Mouse (Mus musculus) liver, embryonic 12.5 days (tissue): ENCODE results near the gene E130309D02Rik. TPM values are rescaled to one million over a fixed set of nuclear protein-coding genes. Genes with fewer than 3 reads are reported as not detected.

Experiments used
- ATAC-seq: fragments of 200-750 bp; cut with Nextera tagmentation; 2 replicates; pipeline ENCODE4 v1.8.0; 2017; ENCODE audit warnings: moderate number of reproducible peaks, mild to moderate bottlenecking, moderate library complexity
- H3K27ac ChIP-seq: fragments of 300-500 bp; sonication (generic); 2 replicates; pipeline ENCODE4 v1.5.1; 2016; ENCODE audit warnings: mild to moderate bottlenecking
- H3K27me3 ChIP-seq: fragments of 300-500 bp; sonication (generic); replicated peaks from 2 replicates; pipeline ENCODE4 v1.6.1; 2016; ENCODE audit warnings: mild to moderate bottlenecking, moderate library complexity
- H3K36me3 ChIP-seq: fragments of 300-500 bp; sonication (generic); 2 replicates; pipeline ENCODE4 v1.6.1; 2016; ENCODE audit warnings: mild to moderate bottlenecking, moderate library complexity
- H3K4me1 ChIP-seq: fragments of 300-500 bp; sonication (generic); 2 replicates; pipeline ENCODE4 v1.6.1; 2016
- H3K4me2 ChIP-seq: fragments of 300-500 bp; sonication (generic); 2 replicates; pipeline ENCODE4 v1.6.1; 2016; ENCODE audit warnings: mild to moderate bottlenecking, moderate library complexity
- H3K4me3 ChIP-seq: fragments of 300-500 bp; sonication (generic); 2 replicates; pipeline ENCODE4 v1.5.1; 2016; ENCODE audit warnings: mild to moderate bottlenecking, moderate library complexity
- H3K9ac ChIP-seq: fragments of 300-500 bp; sonication (generic); 2 replicates; pipeline ENCODE4 v1.6.1; 2016; ENCODE audit warnings: mild to moderate bottlenecking, moderate library complexity
- H3K9me3 ChIP-seq: fragments of 300-500 bp; sonication (generic); replicated peaks from 2 replicates; pipeline ENCODE4 v1.6.1; 2016; ENCODE audit warnings: mild to moderate bottlenecking, moderate library complexity
- WGBS: fragments of 180-500 bp; shearing (Covaris S2); methylation state at CpG from one replicate; pipeline ENCODE4 v1.1.7; 2016; ENCODE audit not compliant: insufficient replicate concordance; 5-methylcytosine and 5-hydroxymethylcytosine counted together
- polyA plus RNA-seq: library from polyadenylated mRNA; unstranded; fragments of >200 nt; fragmentation: Nextera tagmentation; extraction: Ambion mirVana; gene quantifications from 2 replicates; pipeline ENCODE4 v1.2.1, GENCODE M21; 2016

E130309D02Rik gene
- polyA plus RNA-seq, 1 experiment from 2014 or later, result 44.8 TPM

DNA sequence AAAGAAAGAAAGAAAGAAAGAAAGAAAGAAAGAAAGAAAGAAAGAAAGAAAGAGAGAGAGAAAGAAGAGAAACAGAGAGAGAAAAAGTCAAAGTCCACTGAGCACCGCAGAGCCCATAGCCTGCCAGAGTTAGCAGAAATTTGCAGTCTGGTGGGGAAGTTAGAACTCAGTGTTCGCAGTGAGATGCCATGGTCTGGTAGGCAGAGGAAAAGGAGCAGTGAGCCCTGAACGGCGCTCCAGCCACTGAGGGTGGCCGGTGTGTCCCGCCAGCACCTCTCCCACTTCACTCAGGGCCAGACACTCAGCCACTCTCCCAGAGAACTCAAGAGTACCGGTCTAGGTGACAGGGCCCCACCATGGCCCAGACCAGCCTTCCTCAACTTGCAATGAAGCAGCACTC lies 10.9 kb downstream of the E130309D02Rik start:
- Histone ChIP-seq H3K4me2 (no peak overlapping the region), H3K9ac (no peak overlapping the region), H3K27ac (no peak overlapping the region), H3K9me3 (no peaks in the 10 kb centered on the region), H3K27me3 (no peaks in the 10 kb centered on the region), H3K4me1 (no peaks in the 10 kb centered on the region), H3K4me3 (no peak overlapping the region), H3K36me3 (peaks cover 99% of the 10 kb centered on the region)
- no peak for ATAC-seq
- WGBS, result 85% methylated on average over 7 of the region's 7 CpGs

DNA sequence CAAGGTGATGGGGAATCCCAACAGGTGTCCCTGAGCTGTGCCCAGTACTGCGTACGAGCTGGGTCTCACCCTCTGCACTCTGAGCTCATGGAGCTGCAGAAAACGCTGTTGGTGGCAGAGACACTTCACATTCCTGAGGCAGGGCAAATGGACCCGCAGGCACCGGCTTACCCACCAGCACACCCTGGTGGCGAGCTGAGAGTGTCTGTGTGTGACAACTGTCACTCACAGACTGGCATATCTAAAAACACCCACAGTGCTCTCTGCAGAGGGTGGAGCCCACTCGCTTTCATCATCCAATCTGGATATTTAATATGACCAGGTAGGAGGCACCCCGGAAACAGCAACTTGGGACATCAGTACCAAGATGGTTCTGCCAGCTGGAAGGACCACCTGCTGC lies 13.9 kb downstream of the E130309D02Rik start:
- no peak for ATAC-seq
- Histone ChIP-seq H3K4me2 (no peak overlapping the region), H3K4me3 (no peak overlapping the region), H3K4me1 (no peaks in the 10 kb centered on the region), H3K9me3 (no peaks in the 10 kb centered on the region), H3K27me3 (no peaks in the 10 kb centered on the region), H3K36me3 (peaks cover 81% of the 10 kb centered on the region), H3K9ac (no peak overlapping the region), H3K27ac (no peak overlapping the region)
- 82% methylated on average over 8 of the region's 8 CpGs for WGBS

DNA sequence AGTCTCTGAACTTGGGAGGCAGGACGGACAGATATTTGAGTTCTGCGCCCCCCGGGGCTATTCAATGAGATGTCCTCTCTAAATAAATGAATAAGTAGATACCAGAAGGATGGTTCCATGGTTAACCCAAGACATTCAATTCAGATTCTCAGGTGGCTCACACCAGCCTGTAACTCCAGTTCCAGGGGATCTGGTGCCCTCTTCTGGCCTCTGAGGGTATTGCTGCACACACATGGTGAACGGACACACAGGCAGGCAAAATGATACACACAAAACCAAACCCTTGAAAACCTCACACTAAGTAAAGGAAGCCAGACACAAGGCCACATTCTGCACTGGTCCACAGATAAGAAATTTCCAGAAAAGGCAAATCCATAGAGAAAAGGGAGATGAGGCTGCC lies 15.5 kb downstream of the E130309D02Rik start:
- H3K4me2 ChIP-seq, result no peak overlapping the region
- ATAC-seq, result no peak
- no peak overlapping the region for H3K4me3 ChIP-seq
- 77% methylated on average over 4 of the region's 4 CpGs for WGBS
- H3K27ac ChIP-seq, result no peak overlapping the region
- H3K9me3 ChIP-seq, result no peaks in the 10 kb centered on the region
- H3K27me3 ChIP-seq, result peaks cover 2% of the 10 kb centered on the region; the same call in 1 of the 2 replicates
- H3K9ac ChIP-seq, result no peak overlapping the region
- no peaks in the 10 kb centered on the region for H3K4me1 ChIP-seq
- H3K36me3 ChIP-seq, result peaks cover 65% of the 10 kb centered on the region

GRCm38 (mm10) chr5:143298391-143298790 lies 16.8 kb downstream of the E130309D02Rik start:
- no peak overlapping the region for H3K27ac ChIP-seq
- H3K4me1 ChIP-seq, result peaks cover 1% of the 10 kb centered on the region; the same call in 1 of the 2 replicates
- H3K9me3 ChIP-seq, result no peaks in the 10 kb centered on the region
- H3K36me3 ChIP-seq, result peaks cover 53% of the 10 kb centered on the region
- no peak overlapping the region for H3K9ac ChIP-seq
- ATAC-seq, result no peak
- peaks cover 15% of the 10 kb centered on the region for H3K27me3 ChIP-seq
- no peak overlapping the region for H3K4me3 ChIP-seq
- no peak overlapping the region for H3K4me2 ChIP-seq
- 82% methylated on average over 7 of the region's 7 CpGs for WGBS

GRCm38 (mm10) chr5:143297986-143298385 lies 17.2 kb downstream of the E130309D02Rik start:
- no peaks in the 10 kb centered on the region for H3K9me3 ChIP-seq
- no peak overlapping the region for H3K4me3 ChIP-seq
- peaks cover 19% of the 10 kb centered on the region for H3K27me3 ChIP-seq
- no peak overlapping the region for H3K9ac ChIP-seq
- WGBS, result 86% methylated on average over 9 of the region's 9 CpGs
- H3K36me3 ChIP-seq, result peaks cover 49% of the 10 kb centered on the region
- no peak overlapping the region for H3K4me2 ChIP-seq
- H3K27ac ChIP-seq, result no peak overlapping the region
- peaks cover 5% of the 10 kb centered on the region; the same call in 1 of the 2 replicates for H3K4me1 ChIP-seq
- ATAC-seq, result no peak

GRCm38 (mm10) chr5:143295330-143295729 lies 19.8 kb downstream of the E130309D02Rik start:
- H3K27me3 ChIP-seq, result peaks cover 45% of the 10 kb centered on the region
- WGBS, result 89% methylated on average over 2 of the region's 2 CpGs

DNA sequence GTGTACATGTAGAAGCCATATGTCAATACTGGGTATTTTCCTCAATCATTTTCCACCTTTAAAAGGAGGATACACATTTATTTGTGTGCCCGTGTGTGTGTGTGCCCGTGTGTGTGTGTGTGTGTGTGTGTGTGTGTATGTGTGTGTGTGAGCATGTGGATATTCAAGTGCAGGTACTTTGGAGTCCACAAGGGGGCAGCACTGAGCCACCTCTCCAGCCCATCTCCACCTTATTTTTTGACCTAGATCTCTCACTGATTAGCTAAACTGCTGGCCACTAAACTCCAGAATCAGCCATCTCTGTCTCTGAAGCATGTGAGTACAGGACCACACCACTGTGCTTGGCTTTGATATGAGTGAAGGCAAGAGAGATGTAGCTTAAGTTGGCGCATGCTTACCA lies 20.3 kb downstream of the E130309D02Rik start:
- WGBS, result 78% methylated on average over 3 of the region's 3 CpGs
- no peaks in the 10 kb centered on the region for H3K9me3 ChIP-seq
- H3K9ac ChIP-seq, result no peak overlapping the region
- peaks cover 18% of the 10 kb centered on the region for H3K36me3 ChIP-seq
- H3K4me1 ChIP-seq, result peaks cover 7% of the 10 kb centered on the region; the same call in 1 of the 2 replicates
- H3K27me3 ChIP-seq, result peaks cover 50% of the 10 kb centered on the region
- H3K4me3 ChIP-seq, result no peak overlapping the region
- no peak overlapping the region for H3K27ac ChIP-seq
- no peak overlapping the region for H3K4me2 ChIP-seq
- no peak for ATAC-seq

More at GRCm38 (mm10) chr5:143295330-143295729, 19.8 kb downstream of the E130309D02Rik start:
- Histone ChIP-seq H3K36me3 (peaks cover 23% of the 10 kb centered on the region), H3K4me1 (peaks cover 7% of the 10 kb centered on the region; the same call in 1 of the 2 replicates), H3K9me3 (no peaks in the 10 kb centered on the region), H3K4me2 (no peak overlapping the region), H3K27ac (no peak overlapping the region), H3K4me3 (no peak overlapping the region), H3K9ac (no peak overlapping the region)
- no peak for ATAC-seq

- H3K27me3 ChIP-seq, result peaks cover 65% of the 10 kb centered on the region
- H3K4me1 ChIP-seq, result peaks cover 7% of the 10 kb centered on the region; the same call in 1 of the 2 replicates
- H3K4me2 ChIP-seq, result peak within 1 kb of the TSS; percentile 63
- peak within 1 kb of the TSS; percentile 33 for H3K4me3 ChIP-seq
- H3K9ac ChIP-seq, result no peak within 1 kb of the TSS
- ATAC-seq, result no peak
- 0 out of 2 replicates have a peak, but pooled peaks cover 5% of the 10 kb centered on the region for H3K36me3 ChIP-seq
- H3K9me3 ChIP-seq, result no peaks in the 10 kb centered on the region; the same call in 1 of the 2 replicates
- WGBS, result 7% methylated on average over 25 of the region's 38 CpGs
- H3K27ac ChIP-seq, result no peak within 1 kb of the TSS
Measured at GRCm38 (mm10) chr5:143293404-143293803, 21.8 kb downstream of the E130309D02Rik start, which contains the start of gene Zfp853. Gene Zfp853, minus strand, starts transcription at chr5:143293623.

DNA sequence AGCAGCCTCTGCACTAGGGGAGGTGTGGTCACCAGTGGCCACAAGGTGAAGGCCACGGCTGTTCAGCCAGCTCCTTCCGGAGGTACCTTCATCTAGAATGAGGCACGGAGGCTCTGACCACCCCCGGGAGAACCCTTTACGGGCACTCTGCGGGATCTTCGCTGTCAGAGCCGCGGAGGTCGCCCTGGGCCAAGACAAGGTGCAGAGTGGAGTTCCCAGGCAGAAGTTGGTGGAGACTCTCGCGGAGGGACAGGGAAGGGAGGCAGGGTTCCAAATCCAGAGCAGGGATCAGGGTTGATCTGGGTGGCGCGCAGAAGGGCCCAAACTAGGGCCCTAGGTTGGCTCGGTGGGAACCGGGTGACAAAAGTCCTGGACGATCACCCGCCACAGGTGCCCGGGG lies 22.3 kb downstream of the E130309D02Rik start:
- Histone ChIP-seq H3K9ac (no peak overlapping the region), H3K27ac (no peak overlapping the region), H3K4me3 (peak overlapping the region; percentile 33), H3K9me3 (no peaks in the 10 kb centered on the region; the same call in 1 of the 2 replicates), H3K4me2 (peak overlapping the region; percentile 63), H3K27me3 (peaks cover 70% of the 10 kb centered on the region), H3K36me3 (no peaks in the 10 kb centered on the region), H3K4me1 (peaks cover 8% of the 10 kb centered on the region; the same call in 1 of the 2 replicates)
- WGBS, result 4% methylated on average over 18 of the region's 19 CpGs
- no peak for ATAC-seq

- H3K4me2 ChIP-seq, result no peak overlapping the region
- H3K4me1 ChIP-seq, result peaks cover 12% of the 10 kb centered on the region; the same call in 1 of the 2 replicates
- H3K36me3 ChIP-seq, result no peaks in the 10 kb centered on the region
- peaks cover 100% of the 10 kb centered on the region for H3K27me3 ChIP-seq
- no peaks in the 10 kb centered on the region; the same call in 1 of the 2 replicates for H3K9me3 ChIP-seq
- 60% methylated on average over 9 of the region's 9 CpGs for WGBS
- H3K4me3 ChIP-seq, result no peak overlapping the region
- no peak for ATAC-seq
- no peak overlapping the region for H3K9ac ChIP-seq
- H3K27ac ChIP-seq, result no peak overlapping the region
Measured at GRCm38 (mm10) chr5:143289299-143289698, 25.9 kb downstream of the E130309D02Rik start.

- Histone ChIP-seq H3K4me1 (peaks cover 11% of the 10 kb centered on the region; the same call in 1 of the 2 replicates), H3K9ac (no peak overlapping the region), H3K36me3 (no peaks in the 10 kb centered on the region), H3K4me2 (peak overlapping the region; percentile 42), H3K27me3 (peaks cover 97% of the 10 kb centered on the region), H3K9me3 (no peaks in the 10 kb centered on the region; the same call in 1 of the 2 replicates), H3K27ac (no peak overlapping the region), H3K4me3 (peak overlapping the region; percentile 21)
- no peak for ATAC-seq
- 13% methylated on average over 9 of the region's 9 CpGs for WGBS
Measured at GRCm38 (mm10) chr5:143288378-143288911, 26.7 kb downstream of the E130309D02Rik start.

GRCm38 (mm10) chr5:143287774-143288328 lies 27.3 kb downstream of the E130309D02Rik start:
- ATAC-seq, result no peak
- peak overlapping the region; percentile 42 for H3K4me2 ChIP-seq
- no peak overlapping the region for H3K27ac ChIP-seq
- no peaks in the 10 kb centered on the region for H3K36me3 ChIP-seq
- H3K4me3 ChIP-seq, result peak overlapping the region; percentile 21
- no peak overlapping the region for H3K9ac ChIP-seq
- no peaks in the 10 kb centered on the region; the same call in 1 of the 2 replicates for H3K9me3 ChIP-seq
- 0 out of 2 replicates have a peak, but pooled peaks cover 5% of the 10 kb centered on the region for H3K4me1 ChIP-seq
- peaks cover 97% of the 10 kb centered on the region for H3K27me3 ChIP-seq
- 7% methylated on average over 48 of the region's 48 CpGs for WGBS
